Mouse (Mus musculus): ENCODE measurements around the gene Tbc1d10a. TPM values are rescaled to one million over a fixed set of nuclear protein-coding genes. Genes with fewer than 3 reads are reported as not detected.

The Tbc1d10a gene
- polyA plus RNA-seq, 1 experiment from 2014 or later = 25.4 TPM

- DNase-seq (ENCODE audit: extremely low spot score, low spot score) = peak; percentile 73
- Histone ChIP-seq H3K9me3 (no peaks in the 10 kb centered on the region; the same call in 1 of the 2 replicates), H3K36me3 (replicated peaks) (peaks cover 7% of the 10 kb centered on the region; the same call in 1 of the 2 replicates), H3K4me1 (peaks cover 36% of the 10 kb centered on the region), H3K27me3 (ENCODE audit: poor library complexity, severe bottlenecking) (peaks cover 39% of the 10 kb centered on the region), H3K27ac (0 out of 2 replicates have a peak overlapping the region, but pooled peaks have one; percentile 1), H3K4me3 (no peak overlapping the region)
- WGBS = 45% methylated on average over 28 of the region's 28 CpGs
Observed at GRCm38 (mm10) chr11:4220443-4221400, 34.1 kb downstream of the Tbc1d10a start.

GRCm38 (mm10) chr11:4222046-4222950 lies 35.7 kb downstream of the Tbc1d10a start:
- Histone ChIP-seq H3K4me3 (no peak overlapping the region), H3K9me3 (no peaks in the 10 kb centered on the region; the same call in 1 of the 2 replicates), H3K36me3 (replicated peaks) (no peaks in the 10 kb centered on the region), H3K27ac (peak overlapping the region; percentile 12; the same call in 1 of the 2 replicates), H3K4me1 (peaks cover 36% of the 10 kb centered on the region), H3K27me3 (ENCODE audit: poor library complexity, severe bottlenecking) (peaks cover 39% of the 10 kb centered on the region)
- WGBS = 79% methylated on average over 17 of the region's 17 CpGs
- DNase-seq (ENCODE audit: extremely low spot score, low spot score) = no peak

- WGBS = 26% methylated on average over 6 of the region's 7 CpGs
- no peak for DNase-seq (ENCODE audit: extremely low spot score, low spot score)
- Histone ChIP-seq H3K27me3 (ENCODE audit: poor library complexity, severe bottlenecking) (peaks cover 27% of the 10 kb centered on the region), H3K36me3 (replicated peaks) (no peaks in the 10 kb centered on the region), H3K4me1 (peaks cover 26% of the 10 kb centered on the region), H3K27ac (peak overlapping the region; percentile 67), H3K4me3 (peak overlapping the region; percentile 19; the same call in 1 of the 2 replicates), H3K9me3 (no peaks in the 10 kb centered on the region)
Observed at GRCm38 (mm10) chr11:4223393-4224188, 37.0 kb downstream of the Tbc1d10a start.

- H3K27me3 ChIP-seq (ENCODE audit: poor library complexity, severe bottlenecking) = peaks cover 20% of the 10 kb centered on the region
- 55% methylated on average over 2 of the region's 2 CpGs for WGBS
Observed at GRCm38 (mm10) chr11:4224223-4224622, 37.6 kb downstream of the Tbc1d10a start.

GRCm38 (mm10) chr11:4226569-4227325 lies 40.2 kb downstream of the Tbc1d10a start:
- Histone ChIP-seq H3K4me3 (no peak overlapping the region), H3K27me3 (ENCODE audit: poor library complexity, severe bottlenecking) (no peaks in the 10 kb centered on the region), H3K27ac (no peak overlapping the region), H3K9me3 (no peaks in the 10 kb centered on the region), H3K4me1 (peaks cover 10% of the 10 kb centered on the region), H3K36me3 (replicated peaks) (no peaks in the 10 kb centered on the region)
- WGBS = 83% methylated on average over 5 of the region's 5 CpGs
- DNase-seq (ENCODE audit: extremely low spot score, low spot score) = no peak

More at GRCm38 (mm10) chr11:4224223-4224622, 37.6 kb downstream of the Tbc1d10a start:
- Histone ChIP-seq H3K9me3 (no peaks in the 10 kb centered on the region), H3K4me3 (0 out of 2 replicates have a peak overlapping the region, but pooled peaks have one; percentile 18), H3K4me1 (peaks cover 23% of the 10 kb centered on the region), H3K27ac (0 out of 2 replicates have a peak overlapping the region, but pooled peaks have one; percentile 67), H3K36me3 (replicated peaks) (no peaks in the 10 kb centered on the region)
- DNase-seq (ENCODE audit: extremely low spot score, low spot score) = no peak

- H3K9me3 ChIP-seq = no peaks in the 10 kb centered on the region
- H3K27ac ChIP-seq = no peak overlapping the region
- 64% methylated on average over 8 of the region's 8 CpGs for WGBS
- H3K4me1 ChIP-seq = peaks cover 9% of the 10 kb centered on the region
- no peaks in the 10 kb centered on the region for H3K27me3 ChIP-seq (ENCODE audit: poor library complexity, severe bottlenecking)
- DNase-seq (ENCODE audit: extremely low spot score, low spot score) = no peak
- H3K36me3 ChIP-seq (replicated peaks) = no peaks in the 10 kb centered on the region
- H3K4me3 ChIP-seq = no peak overlapping the region
Observed at GRCm38 (mm10) chr11:4228463-4228862, 41.9 kb downstream of the Tbc1d10a start.

GRCm38 (mm10) chr11:4229841-4230240 lies 43.3 kb downstream of the Tbc1d10a start:
- Histone ChIP-seq H3K9me3 (no peaks in the 10 kb centered on the region), H3K27me3 (ENCODE audit: poor library complexity, severe bottlenecking) (no peaks in the 10 kb centered on the region), H3K36me3 (replicated peaks) (no peaks in the 10 kb centered on the region), H3K4me1 (peaks cover 5% of the 10 kb centered on the region; the same call in 1 of the 2 replicates), H3K27ac (no peak overlapping the region), H3K4me3 (no peak overlapping the region)
- WGBS = 80% methylated on average over 4 of the region's 4 CpGs
- DNase-seq (ENCODE audit: extremely low spot score, low spot score) = no peak

- peaks cover 12% of the 10 kb centered on the region for H3K4me1 ChIP-seq
- no peaks in the 10 kb centered on the region for H3K9me3 ChIP-seq
- no peaks in the 10 kb centered on the region for H3K27me3 ChIP-seq (ENCODE audit: poor library complexity, severe bottlenecking)
- no peaks in the 10 kb centered on the region for H3K36me3 ChIP-seq (replicated peaks)
- DNase-seq (ENCODE audit: extremely low spot score, low spot score) = no peak
- no peak overlapping the region for H3K4me3 ChIP-seq
- 85% methylated on average over 2 of the region's 2 CpGs for WGBS
- H3K27ac ChIP-seq = no peak overlapping the region
Observed at GRCm38 (mm10) chr11:4231435-4231834, 44.8 kb downstream of the Tbc1d10a start.

GRCm38 (mm10) chr11:4232644-4233043 lies 46.1 kb downstream of the Tbc1d10a start:
- Histone ChIP-seq H3K4me1 (peaks cover 12% of the 10 kb centered on the region), H3K9me3 (no peaks in the 10 kb centered on the region), H3K4me3 (no peak overlapping the region), H3K27ac (no peak overlapping the region), H3K27me3 (ENCODE audit: poor library complexity, severe bottlenecking) (no peaks in the 10 kb centered on the region), H3K36me3 (replicated peaks) (no peaks in the 10 kb centered on the region)
- DNase-seq (ENCODE audit: extremely low spot score, low spot score) = no peak
- WGBS = 70% methylated on average over 12 of the region's 12 CpGs

GRCm38 (mm10) chr11:4235052-4235655 lies 48.6 kb downstream of the Tbc1d10a start:
- Histone ChIP-seq H3K4me3 (no peak overlapping the region), H3K27ac (no peak overlapping the region), H3K27me3 (ENCODE audit: poor library complexity, severe bottlenecking) (no peaks in the 10 kb centered on the region), H3K9me3 (no peaks in the 10 kb centered on the region; the same call in 1 of the 2 replicates), H3K36me3 (replicated peaks) (no peaks in the 10 kb centered on the region), H3K4me1 (peaks cover 8% of the 10 kb centered on the region)
- WGBS = 89% methylated on average over 6 of the region's 6 CpGs
- DNase-seq (ENCODE audit: extremely low spot score, low spot score) = no peak
